Mouse (Mus musculus) midbrain, postnatal 0 days (tissue): ENCODE results near the gene Kcna10. TPM values are rescaled to one million over a fixed set of nuclear protein-coding genes. Genes with fewer than 3 reads are reported as not detected.
A peak's percentile ranks its signal among the peaks of the same experiment; 100 is the strongest.

Experiments
- ATAC-seq: fragments of 200-750 bp; cut with Nextera tagmentation; 2 replicates; pipeline ENCODE4 v1.8.0; 2017; ENCODE audit warnings: moderate number of reproducible peaks, mild to moderate bottlenecking, moderate TSS enrichment, moderate library complexity; ENCODE audit not compliant: low FRiP score
- DNase-seq: peaks from one replicate; pipeline ENCODE4 v3.0.0-alpha.2; 2015; ENCODE audit warnings: low spot score
- H3K27ac ChIP-seq: fragments of 300-500 bp; sonication (generic); 2 replicates; pipeline ENCODE4 v1.5.1; 2014; ENCODE audit warnings: low read depth, mild to moderate bottlenecking, low read length, mixed read lengths
- H3K27me3 ChIP-seq: fragments of 300-500 bp; sonication (generic); 2 replicates; pipeline ENCODE4 v1.6.1; 2014; ENCODE audit warnings: low read length, control low read depth, mixed read lengths; ENCODE audit not compliant: insufficient read depth
- H3K36me3 ChIP-seq: fragments of 300-500 bp; sonication (generic); 2 replicates; pipeline ENCODE4 v1.6.1; 2014; ENCODE audit warnings: low read length, control low read depth, mixed read lengths; ENCODE audit not compliant: insufficient read depth
- H3K4me1 ChIP-seq: fragments of 300-500 bp; sonication (generic); 2 replicates; pipeline ENCODE4 v1.6.1; 2014; ENCODE audit warnings: mild to moderate bottlenecking, control low read depth, antibody characterized with exemption, low read length, mixed read lengths; ENCODE audit not compliant: insufficient read depth
- H3K4me2 ChIP-seq: fragments of 300-500 bp; sonication (generic); 2 replicates; pipeline ENCODE4 v1.6.1; 2014; ENCODE audit warnings: low read depth, mild to moderate bottlenecking, low read length, mixed read lengths; ENCODE audit not compliant: poor library complexity, severe bottlenecking
- H3K4me3 ChIP-seq: fragments of 300-500 bp; sonication (generic); 2 replicates; pipeline ENCODE4 v1.5.1; 2014; ENCODE audit warnings: low read depth, mild to moderate bottlenecking, low read length, moderate library complexity
- H3K9ac ChIP-seq: fragments of 300-500 bp; sonication (generic); replicated peaks from 2 replicates; pipeline ENCODE4 v1.6.1; 2014; ENCODE audit warnings: mild to moderate bottlenecking, low read length, moderate library complexity, mixed read lengths; ENCODE audit not compliant: poor library complexity, severe bottlenecking
- H3K9me3 ChIP-seq: fragments of 300-500 bp; sonication (generic); 2 replicates; pipeline ENCODE4 v1.6.1; 2016; ENCODE audit warnings: low read length, control low read depth
- CTCF ChIP-seq: IDR thresholded peaks from 2 replicates; pipeline ENCODE4 v1.5.1; 2016; ENCODE audit warnings: antibody characterized with exemption, mild to moderate bottlenecking
- WGBS: fragments of 180-500 bp; shearing (Covaris S2); extraction: QIAGEN DNeasy Blood & Tissue Kit; methylation state at CpG from one replicate; pipeline ENCODE4 v1.1.7; 2014; 5-methylcytosine and 5-hydroxymethylcytosine counted together
- polyA plus RNA-seq: library from polyadenylated mRNA; unstranded; fragments of >200 nt; fragmentation: Nextera tagmentation; extraction: Ambion mirVana; gene quantifications from 2 replicates; pipeline ENCODE4 v1.2.1, GENCODE M21; 2015
- total RNA-seq: library from RNA; depleted of rRNA; stranded (reverse); fragments of >200 nt; gene quantifications from 2 replicates; pipeline ENCODE4 v1.2.3, GENCODE M21; 2014

The Kcna10 gene
- total and polyA plus RNA-seq, 2 experiments from 2014 or later, result not detected

DNA sequence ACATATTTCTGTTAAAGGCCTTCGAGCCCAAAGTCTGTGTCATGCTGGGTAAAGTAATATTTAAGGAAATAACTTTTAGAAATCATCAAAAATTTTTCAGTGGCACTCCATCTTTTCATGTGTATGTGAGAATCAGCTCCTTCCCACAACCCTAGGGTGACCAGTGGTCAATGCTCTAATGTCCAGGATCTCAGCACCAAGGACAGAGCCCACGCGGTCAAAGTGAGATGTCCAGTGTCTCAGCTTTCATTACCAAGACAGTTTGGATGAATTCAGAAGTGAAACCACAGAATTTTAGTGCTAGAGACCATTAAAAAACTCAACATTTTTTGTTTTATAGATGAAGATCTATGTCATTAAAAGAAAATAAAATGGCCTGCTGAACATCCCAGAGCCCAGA is 10.9 kb upstream of the Kcna10 start:
- no peak overlapping the region for H3K27ac ChIP-seq
- H3K4me2 ChIP-seq, result no peak overlapping the region
- no peak for DNase-seq
- no peaks in the 10 kb centered on the region for H3K27me3 ChIP-seq
- no peak overlapping the region for H3K4me3 ChIP-seq
- H3K36me3 ChIP-seq, result no peaks in the 10 kb centered on the region
- no peak for ATAC-seq
- H3K9me3 ChIP-seq, result no peaks in the 10 kb centered on the region
- no peaks in the 10 kb centered on the region for H3K4me1 ChIP-seq
- no peak for TF ChIP-seq CTCF
- H3K9ac ChIP-seq, result no peak overlapping the region
- WGBS, result 88% methylated on average over 3 of the region's 3 CpGs

DNA sequence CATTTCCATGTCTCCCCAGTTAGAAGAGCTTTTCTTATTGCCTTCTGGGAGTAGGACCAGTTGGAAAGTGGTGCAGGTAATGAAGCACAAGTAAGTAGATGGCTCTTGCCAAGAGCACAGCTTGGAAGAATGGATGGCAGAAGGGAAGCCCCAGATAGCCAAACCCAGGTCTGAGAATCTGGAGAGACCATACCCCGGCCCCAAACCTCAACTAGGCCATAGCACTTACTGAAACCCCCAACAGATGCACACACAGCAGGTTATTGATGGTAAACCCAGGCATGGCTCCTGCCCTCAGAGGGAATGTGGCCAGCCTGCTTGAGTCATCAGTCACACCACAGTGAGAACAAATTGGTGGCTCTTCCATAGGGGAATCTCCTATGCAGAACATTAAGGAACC is 10.3 kb upstream of the Kcna10 start:
- H3K27ac ChIP-seq, result no peak overlapping the region
- WGBS, result 82% methylated on average over 1 of the region's 1 CpGs

DNA sequence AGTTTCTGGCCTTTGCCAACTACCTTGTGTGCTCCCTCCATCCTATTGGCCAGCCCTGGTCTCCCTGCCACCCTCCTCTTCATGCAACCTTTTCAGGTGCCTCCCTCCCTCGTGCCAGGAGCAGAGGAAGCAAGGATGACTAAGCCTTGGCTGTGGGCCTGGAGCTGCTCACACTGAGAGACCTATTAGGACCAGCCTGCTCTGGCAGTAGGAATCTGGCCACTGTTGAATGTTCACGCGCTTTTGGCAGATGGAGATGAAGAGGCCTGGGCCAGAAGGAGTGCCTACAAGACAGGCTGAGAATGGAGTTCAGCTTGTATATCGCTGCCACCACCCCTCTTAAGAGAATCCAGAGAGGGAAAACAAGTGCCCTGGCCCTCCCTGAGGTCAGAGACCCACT is 7.4 kb upstream of the Kcna10 start:
- 0 out of 2 replicates have a peak, but pooled peaks have one; percentile 26 for ATAC-seq

More for the DNA sequence above, 10.3 kb upstream of the Kcna10 start:
- H3K4me1 ChIP-seq, result no peaks in the 10 kb centered on the region
- DNase-seq, result peak; percentile 72
- no peaks in the 10 kb centered on the region for H3K36me3 ChIP-seq
- ATAC-seq, result no peak
- no peak for TF ChIP-seq CTCF
- H3K9ac ChIP-seq, result no peak overlapping the region
- H3K9me3 ChIP-seq, result no peaks in the 10 kb centered on the region
- H3K27me3 ChIP-seq, result no peaks in the 10 kb centered on the region
- no peak overlapping the region for H3K4me2 ChIP-seq
- H3K4me3 ChIP-seq, result no peak overlapping the region

DNA sequence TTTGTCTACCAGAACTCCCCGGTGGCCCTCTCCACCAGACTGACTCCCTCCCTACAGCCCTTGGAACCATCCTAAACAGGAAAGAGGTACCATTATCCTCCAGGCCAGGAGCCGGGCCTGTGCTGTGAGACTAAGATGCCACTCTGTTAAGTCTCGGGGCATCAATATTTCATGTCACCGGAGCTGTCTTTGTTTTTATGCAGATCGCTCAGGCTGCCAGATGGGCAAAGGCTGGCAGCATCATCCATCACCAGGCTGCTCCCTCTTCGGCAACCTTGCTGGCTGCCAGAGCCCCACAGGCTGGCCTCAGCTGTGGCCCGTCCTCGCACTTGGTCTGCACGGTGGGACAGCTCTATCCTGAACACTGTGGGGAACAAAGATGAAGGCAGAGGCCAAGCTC is 6.4 kb upstream of the Kcna10 start:
- H3K27ac ChIP-seq, result no peak overlapping the region
- no peaks in the 10 kb centered on the region for H3K9me3 ChIP-seq
- ATAC-seq (0 out of 2 replicates have a peak, but pooled peaks have one; percentile 42), DNase-seq (peak; percentile 75)
- H3K9ac ChIP-seq, result no peak overlapping the region
- H3K4me3 ChIP-seq, result no peak overlapping the region
- H3K27me3 ChIP-seq, result no peaks in the 10 kb centered on the region
- no peak for TF ChIP-seq CTCF
- no peaks in the 10 kb centered on the region for H3K36me3 ChIP-seq
- WGBS, result 60% methylated on average over 9 of the region's 9 CpGs
- H3K4me2 ChIP-seq, result no peak overlapping the region
- no peaks in the 10 kb centered on the region for H3K4me1 ChIP-seq

More for the DNA sequence above, 7.4 kb upstream of the Kcna10 start:
- H3K4me2 ChIP-seq, result no peak overlapping the region
- H3K27me3 ChIP-seq, result no peaks in the 10 kb centered on the region
- H3K4me3 ChIP-seq, result no peak overlapping the region
- no peak overlapping the region for H3K27ac ChIP-seq
- TF ChIP-seq CTCF, result no peak
- 69% methylated on average over 4 of the region's 4 CpGs for WGBS
- no peaks in the 10 kb centered on the region for H3K9me3 ChIP-seq
- DNase-seq, result peak; percentile 88
- H3K4me1 ChIP-seq, result no peaks in the 10 kb centered on the region
- no peak overlapping the region for H3K9ac ChIP-seq
- H3K36me3 ChIP-seq, result no peaks in the 10 kb centered on the region

DNA sequence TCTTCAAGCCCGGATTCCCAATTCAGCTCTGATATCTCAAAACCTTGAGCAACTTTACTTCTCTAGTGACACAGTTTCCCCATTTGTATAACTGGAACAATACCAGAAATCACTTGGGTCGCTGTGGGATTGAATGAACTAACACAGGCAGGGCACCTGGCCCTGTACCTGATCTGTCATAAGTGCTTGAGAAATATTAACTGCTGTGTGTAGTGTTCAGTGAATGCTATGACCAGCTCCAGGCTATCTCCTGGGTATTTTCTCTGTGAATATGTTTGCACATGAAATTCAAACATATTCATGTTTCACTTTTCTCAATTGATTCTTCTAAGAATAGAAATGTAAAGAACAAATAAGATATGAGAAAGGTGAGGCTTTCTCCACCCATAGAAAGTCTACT is 2.0 kb upstream of the Kcna10 start:
- 77% methylated on average over 2 of the region's 2 CpGs for WGBS

DNA sequence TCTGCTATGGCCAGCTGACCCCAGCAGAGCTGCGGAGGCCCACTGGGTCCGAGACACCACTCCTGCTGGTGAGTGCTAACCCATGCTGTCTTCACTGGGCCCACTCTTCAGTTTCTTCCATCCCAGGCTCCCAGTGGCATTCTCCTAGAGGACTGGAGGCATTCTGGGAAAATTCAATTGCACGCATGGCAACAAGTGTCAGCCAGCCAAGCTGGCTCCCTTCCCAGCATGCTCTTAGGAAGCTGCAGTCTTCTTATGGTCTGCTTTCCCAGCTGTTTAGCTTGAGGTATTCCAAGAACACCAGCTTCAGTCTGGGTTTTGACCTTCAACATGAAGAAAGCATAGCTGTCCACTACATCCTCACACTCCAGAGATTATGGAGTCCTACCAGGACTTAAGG is 322 bp downstream of the Kcna10 start:
- 81% methylated on average over 3 of the region's 3 CpGs for WGBS
- no peak overlapping the region for H3K27ac ChIP-seq
- no peak overlapping the region for H3K4me2 ChIP-seq

More for the DNA sequence above, 2.0 kb upstream of the Kcna10 start:
- Histone ChIP-seq H3K4me2 (no peak overlapping the region), H3K9me3 (no peaks in the 10 kb centered on the region), H3K4me3 (no peak overlapping the region), H3K4me1 (no peaks in the 10 kb centered on the region), H3K27me3 (no peaks in the 10 kb centered on the region), H3K27ac (no peak overlapping the region), H3K9ac (no peak overlapping the region), H3K36me3 (no peaks in the 10 kb centered on the region)
- ATAC-seq (no peak), DNase-seq (no peak)
- no peak for TF ChIP-seq CTCF

More for the DNA sequence above, 322 bp downstream of the Kcna10 start:
- no peaks in the 10 kb centered on the region for H3K9me3 ChIP-seq
- no peak overlapping the region for H3K9ac ChIP-seq
- H3K36me3 ChIP-seq, result no peaks in the 10 kb centered on the region
- DNase-seq (peak; percentile 60), ATAC-seq (no peak)
- no peaks in the 10 kb centered on the region for H3K27me3 ChIP-seq
- H3K4me3 ChIP-seq, result no peak overlapping the region
- no peaks in the 10 kb centered on the region for H3K4me1 ChIP-seq
- TF ChIP-seq CTCF, result no peak
